Mouse (Mus musculus) splenic B cell, adult 2 months (primary cell): Measurements from ENCODE around the gene Ccdc6.
"Not testable (repeated sequence)": the region's sequence is repeated elsewhere in the genome, so short reads cannot be mapped to it uniquely, and the experiment has no call there.

Experiments
- DNase-seq: peaks from one replicate; pipeline ENCODE4 v3.0.0-alpha.2; 2011; ENCODE audit warnings: low read depth, low spot score
- H3K27me3 ChIP-seq: 2 replicates; pipeline ENCODE4 v1.6.1; 2012; ENCODE audit warnings: mild to moderate bottlenecking, low read length, moderate library complexity, mixed read lengths; ENCODE audit not compliant: control insufficient read depth, poor library complexity, insufficient read depth, severe bottlenecking
- H3K36me3 ChIP-seq: 2 replicates; pipeline ENCODE4 v1.6.1; 2012; ENCODE audit warnings: mild to moderate bottlenecking, low read length, moderate library complexity, mixed read lengths; ENCODE audit not compliant: control insufficient read depth, poor library complexity, insufficient read depth, severe bottlenecking

Ccdc6 gene

GRCm38 (mm10) chr10:70211281-70211680, 114.4 kb downstream of the Ccdc6 start:
- Histone ChIP-seq H3K27me3 (no peaks in the 10 kb centered on the region; the same call in 1 of the 2 replicates), H3K36me3 (no peaks in the 10 kb centered on the region)
- DNase-seq = no peak

GRCm38 (mm10) chr10:70220971-70221370, 124.0 kb downstream of the Ccdc6 start:
- no peak for DNase-seq
- Histone ChIP-seq H3K27me3 (no peaks in the 10 kb centered on the region), H3K36me3 (no peaks in the 10 kb centered on the region)

- H3K27me3 ChIP-seq, H3K36me3 ChIP-seq, DNase-seq: not testable (repeated sequence)
Measured at GRCm38 (mm10) chr10:70222231-70222630, 125.3 kb downstream of the Ccdc6 start.

GRCm38 (mm10) chr10:70224571-70224970, 127.7 kb downstream of the Ccdc6 start:
- Histone ChIP-seq H3K27me3 (no peaks in the 10 kb centered on the region), H3K36me3 (no peaks in the 10 kb centered on the region)
- no peak for DNase-seq

- Histone ChIP-seq H3K27me3 (no peaks in the 10 kb centered on the region), H3K36me3 (no peaks in the 10 kb centered on the region)
- DNase-seq = no peak
Measured at GRCm38 (mm10) chr10:70225760-70226159, 128.8 kb downstream of the Ccdc6 start.

- Histone ChIP-seq H3K27me3 (no peaks in the 10 kb centered on the region), H3K36me3 (no peaks in the 10 kb centered on the region)
- DNase-seq = no peak
Measured at GRCm38 (mm10) chr10:70226608-70227007, 129.7 kb downstream of the Ccdc6 start.

- Histone ChIP-seq H3K27me3 (no peaks in the 10 kb centered on the region), H3K36me3 (no peaks in the 10 kb centered on the region)
- no peak for DNase-seq
Measured at GRCm38 (mm10) chr10:70230352-70230751, 133.4 kb downstream of the Ccdc6 start.

GRCm38 (mm10) chr10:70237936-70238335, 141.0 kb downstream of the Ccdc6 start:
- no peak for DNase-seq
- no peaks in the 10 kb centered on the region for H3K27me3 ChIP-seq
- no peaks in the 10 kb centered on the region for H3K36me3 ChIP-seq
